Mouse (Mus musculus) mouse trophoblast stem cell (cell line): ENCODE results near the gene Tctex1d4.

ENCODE experiments used
- in situ Hi-C, 2 experiments: fragments of 300-500 bp; cut with MseI, MboI; formaldehyde crosslinking; loops; 2 replicates in 1 of 2; 3 replicates in 1 of 2; pipeline ENCODE4 v1.15.1; 2025

Tctex1d4 gene

DNA sequence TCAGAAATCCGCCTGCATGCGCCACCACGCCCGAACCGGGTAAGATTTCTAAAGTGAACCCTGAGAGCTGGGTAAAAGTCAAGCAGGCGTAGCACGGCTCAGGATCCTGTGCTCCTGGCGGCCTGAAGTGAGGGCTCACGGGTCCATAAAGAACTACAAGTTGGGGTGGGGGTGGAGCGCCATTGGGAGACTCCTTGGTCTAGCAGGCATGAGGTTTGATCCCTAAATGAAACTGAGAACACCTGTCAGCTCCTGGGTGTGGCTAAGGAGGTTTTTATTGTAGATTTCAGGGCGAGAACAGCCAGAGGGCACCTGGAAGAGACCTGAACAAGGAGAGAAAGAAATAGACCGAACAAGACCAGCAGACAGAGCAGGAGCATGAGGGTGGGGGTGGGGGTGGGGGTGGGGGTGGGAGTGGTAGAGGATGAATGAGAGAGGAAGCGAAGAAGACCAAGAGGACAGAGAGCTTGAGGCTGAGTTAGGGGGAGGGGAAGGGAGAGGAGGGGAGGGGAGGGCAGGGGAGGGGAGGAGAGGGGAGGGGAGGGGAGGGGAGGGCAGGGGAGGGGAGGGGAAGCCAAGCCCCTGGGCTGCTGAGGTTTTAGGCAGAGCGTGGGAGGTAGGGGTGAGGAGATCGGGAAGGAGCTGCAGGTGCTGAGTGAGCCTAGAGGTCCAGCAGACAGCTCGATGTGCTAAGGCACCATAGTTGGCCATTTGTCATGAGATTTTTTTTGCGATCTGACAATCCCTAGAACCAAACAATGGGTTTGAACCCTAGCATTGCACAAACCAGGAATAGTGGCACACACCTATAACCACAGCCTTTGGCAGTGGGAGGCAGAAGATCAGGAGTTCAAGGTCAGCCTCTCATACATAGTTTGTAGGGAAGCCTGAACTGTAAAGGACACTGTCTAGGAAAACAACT lies 12.0 kb downstream of the Tctex1d4 start:
- in situ Hi-C loops = loop anchor here in 1 of 2 experiments (5.0 kb wide), 1 partner anchor 36 kb away; no protein-coding TSS in a partner anchor

DNA sequence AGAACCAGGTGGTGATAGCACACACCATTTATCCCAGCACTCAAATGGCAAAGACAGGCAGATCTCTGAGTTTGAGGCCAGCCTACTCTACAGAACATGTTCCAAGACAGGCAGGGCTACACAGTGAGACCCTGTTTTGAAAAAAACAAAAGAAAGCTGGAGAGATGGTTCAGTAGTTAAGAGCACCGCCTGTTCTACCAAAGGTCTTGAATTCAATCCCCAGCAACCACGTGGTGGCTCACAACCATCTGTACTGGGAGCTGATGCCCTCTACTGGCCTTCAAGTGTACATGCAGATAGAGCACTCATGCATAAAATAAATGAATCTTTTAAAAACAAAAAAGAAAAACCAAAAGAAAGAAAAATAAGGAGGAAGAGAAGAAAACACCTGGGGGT lies 12.6 kb downstream of the Tctex1d4 start:
- in situ Hi-C loops = loop anchor here in 1 of 2 experiments (5.0 kb wide), 1 partner anchor 37 kb away; no protein-coding TSS in a partner anchor

DNA sequence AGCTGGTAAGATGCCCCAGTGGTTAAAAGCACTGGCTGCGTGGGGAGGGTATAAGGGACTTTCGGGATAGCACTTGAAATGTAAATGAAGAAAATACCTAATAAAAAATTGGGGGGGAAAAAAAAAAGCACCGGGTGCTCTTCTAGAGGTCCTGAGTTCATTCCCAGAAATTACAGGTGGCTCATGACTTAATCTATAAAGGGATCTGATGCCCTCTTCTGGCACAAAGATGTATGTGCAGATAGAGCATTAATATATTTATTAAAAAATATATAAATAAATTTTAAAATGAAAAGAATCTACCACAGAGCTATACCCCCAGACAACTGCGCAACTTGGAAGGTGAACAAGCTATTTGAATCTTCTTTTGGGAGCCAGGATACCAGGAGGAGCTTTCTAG lies 14.0 kb downstream of the Tctex1d4 start:
- in situ Hi-C loops = loop anchor here in 1 of 2 experiments (5.0 kb wide), 1 partner anchor 38 kb away; no protein-coding TSS in a partner anchor

- in situ Hi-C loops = loop anchor here in 1 of 2 experiments (5.0 kb wide), 1 partner anchor 41 kb away; no protein-coding TSS in a partner anchor
Observed at GRCm38 (mm10) chr4:117143023-117143422, 16.4 kb downstream of the Tctex1d4 start.

GRCm38 (mm10) chr4:117145248-117145647 lies 18.7 kb downstream of the Tctex1d4 start:
- in situ Hi-C loops = no loop called here

DNA sequence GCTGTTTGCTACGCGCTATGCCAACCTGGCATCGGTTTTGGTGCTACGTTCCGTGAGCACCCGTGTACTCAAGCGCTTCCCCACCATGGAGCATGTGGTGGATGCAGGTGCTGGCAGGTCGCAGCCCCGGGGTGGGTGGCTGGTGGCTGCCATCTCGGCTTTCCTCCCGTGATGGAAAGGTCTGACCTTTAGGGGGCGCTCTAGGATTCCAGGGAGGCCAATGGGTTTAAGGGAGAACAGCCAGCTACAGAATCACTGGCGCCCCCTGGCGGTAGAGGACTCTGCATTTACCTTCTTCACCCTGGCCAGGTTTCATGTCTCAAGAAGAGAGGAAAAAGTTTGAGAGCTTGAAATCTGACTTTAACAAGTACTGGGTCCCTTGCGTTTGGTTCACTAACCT lies 19.6 kb downstream of the Tctex1d4 start:
- in situ Hi-C loops = no loop called here

DNA sequence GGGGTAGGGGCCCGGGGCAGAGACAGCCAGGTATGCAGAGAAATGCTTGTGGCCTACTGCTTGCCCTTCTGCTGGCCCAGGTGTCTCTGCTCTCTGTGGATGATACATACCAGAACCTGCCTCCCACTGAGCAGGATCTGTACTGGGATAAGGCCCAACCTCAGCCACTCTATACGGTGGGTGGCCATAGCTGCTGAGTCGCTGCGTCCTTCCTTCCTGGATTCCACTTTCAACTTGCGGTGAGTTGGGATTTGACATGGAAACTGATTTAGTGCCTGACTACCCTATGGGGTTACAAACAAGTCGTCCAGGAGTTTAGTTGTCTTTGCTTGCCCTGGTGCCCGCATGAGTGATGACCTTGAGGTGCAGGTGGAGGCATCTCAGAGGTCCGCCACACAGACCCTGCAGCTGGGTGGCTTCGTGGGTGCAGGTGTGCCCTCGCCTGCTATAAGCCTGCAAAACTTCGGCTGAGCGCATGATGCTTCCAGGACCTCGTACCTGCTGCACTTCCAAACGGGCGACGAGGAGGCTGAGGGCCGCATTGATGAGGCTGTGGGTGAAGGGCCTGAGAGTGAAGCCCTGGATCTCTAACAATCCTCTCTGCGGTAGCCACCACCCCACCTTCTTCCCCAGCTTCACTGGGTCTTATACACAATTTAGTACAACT lies 21.6 kb downstream of the Tctex1d4 start:
- in situ Hi-C loops = no loop called here

DNA sequence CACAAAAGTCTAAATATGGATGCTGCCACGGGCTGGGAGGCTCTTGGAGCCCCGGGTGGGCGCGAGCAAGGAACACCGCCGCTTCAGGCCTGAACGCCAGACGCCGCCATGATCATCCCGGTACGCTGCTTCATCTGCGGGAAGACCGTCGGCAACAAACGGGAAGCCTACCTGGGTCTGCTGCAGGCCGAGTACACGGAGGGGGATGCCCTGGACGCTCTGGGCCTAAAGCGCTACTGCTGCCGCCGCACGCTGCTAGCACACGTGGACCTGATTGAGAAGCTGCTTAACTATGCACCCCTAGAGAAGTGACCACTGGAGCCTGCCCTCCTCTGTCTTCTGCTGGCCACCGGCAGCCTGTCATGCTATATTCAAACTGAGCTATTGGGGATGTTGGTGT lies 22.2 kb downstream of the Tctex1d4 start:
- in situ Hi-C loops = no loop called here

DNA sequence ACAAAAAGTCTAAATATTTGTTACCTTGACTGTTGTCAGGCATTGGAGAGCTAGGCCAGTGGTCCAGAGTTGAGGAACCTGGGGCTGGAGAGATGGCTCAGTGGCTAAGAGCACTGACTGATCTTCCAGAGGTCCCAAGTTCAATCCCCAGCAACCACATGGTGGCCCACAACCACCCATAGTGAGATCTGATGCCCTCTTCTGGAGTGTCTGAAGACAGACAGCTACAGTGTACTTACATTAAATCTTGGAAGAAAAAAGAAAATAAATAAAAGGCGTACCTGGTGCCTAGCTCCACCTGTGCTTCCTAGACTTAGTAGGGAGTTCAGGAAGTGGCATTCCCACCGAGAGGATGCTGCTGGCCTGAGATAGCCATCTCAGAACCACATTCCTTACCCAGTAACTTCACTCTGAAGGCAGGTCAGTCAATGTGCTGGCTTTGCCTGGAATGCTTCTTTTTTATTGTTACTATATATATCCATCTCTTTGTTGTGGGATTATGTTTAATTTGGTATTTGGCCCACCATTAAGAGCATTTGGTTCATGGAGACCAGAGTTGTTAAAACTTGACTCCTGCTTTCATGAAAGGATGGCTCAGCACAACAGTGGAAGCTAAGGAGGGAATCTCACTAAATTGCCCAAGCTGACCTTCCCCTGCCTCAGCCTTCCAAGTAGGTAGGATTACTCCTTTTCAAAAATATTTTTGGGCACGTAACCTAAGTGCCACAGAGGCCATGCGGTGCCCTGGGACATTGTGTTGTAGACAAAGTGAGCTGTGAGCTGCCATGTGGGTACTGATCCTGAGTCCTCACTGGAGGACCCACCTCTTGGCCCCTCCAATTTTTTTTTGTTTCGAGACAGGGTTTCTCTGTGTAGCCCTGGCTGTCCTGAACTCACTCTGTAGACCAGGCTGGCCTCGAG lies 23.0 kb downstream of the Tctex1d4 start:
- in situ Hi-C loops = no loop called here

GRCm38 (mm10) chr4:117150212-117150733 lies 23.7 kb downstream of the Tctex1d4 start:
- in situ Hi-C loops = no loop called here

DNA sequence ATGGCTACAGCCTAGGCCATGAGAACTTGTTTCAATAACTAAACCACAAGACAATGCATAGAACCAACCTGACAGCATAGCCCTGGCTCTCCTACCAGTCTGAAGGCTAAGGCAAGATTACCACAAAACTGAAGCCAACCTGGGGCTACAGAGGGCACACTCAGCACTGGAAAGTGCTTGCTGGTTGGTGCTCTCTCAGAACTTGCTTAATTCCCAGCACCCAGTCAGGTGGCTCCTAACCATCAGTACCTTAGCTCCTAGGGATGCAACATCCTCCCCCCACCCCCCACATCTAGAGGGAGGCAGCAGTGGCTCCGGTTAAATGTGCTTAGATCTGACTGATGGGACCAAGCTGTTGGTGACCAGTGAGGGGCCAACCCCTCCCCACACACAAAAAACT lies 24.8 kb downstream of the Tctex1d4 start:
- in situ Hi-C loops = no loop called here

DNA sequence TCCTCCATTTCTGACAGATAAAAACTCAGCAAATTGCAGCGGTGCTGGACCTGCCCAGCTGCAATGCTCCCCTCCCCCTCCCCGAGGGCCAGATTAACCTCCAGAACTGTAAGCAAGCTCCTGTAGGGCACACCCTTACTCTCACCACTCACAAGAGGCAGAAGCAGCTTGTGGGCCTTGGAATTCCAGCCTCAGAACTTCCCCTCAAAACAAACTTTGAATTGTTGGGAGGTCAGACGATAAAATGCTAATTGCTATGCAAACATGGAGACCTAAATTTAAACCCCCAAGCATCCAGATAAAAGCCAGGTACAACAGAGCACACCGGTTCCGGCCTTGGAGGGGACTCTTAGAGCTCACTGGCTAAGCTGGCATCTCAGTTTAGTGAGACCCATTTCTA lies 26.1 kb downstream of the Tctex1d4 start:
- in situ Hi-C loops = no loop called here

- in situ Hi-C loops = no loop called here
Observed at GRCm38 (mm10) chr4:117155020-117155791, 28.6 kb downstream of the Tctex1d4 start.

DNA sequence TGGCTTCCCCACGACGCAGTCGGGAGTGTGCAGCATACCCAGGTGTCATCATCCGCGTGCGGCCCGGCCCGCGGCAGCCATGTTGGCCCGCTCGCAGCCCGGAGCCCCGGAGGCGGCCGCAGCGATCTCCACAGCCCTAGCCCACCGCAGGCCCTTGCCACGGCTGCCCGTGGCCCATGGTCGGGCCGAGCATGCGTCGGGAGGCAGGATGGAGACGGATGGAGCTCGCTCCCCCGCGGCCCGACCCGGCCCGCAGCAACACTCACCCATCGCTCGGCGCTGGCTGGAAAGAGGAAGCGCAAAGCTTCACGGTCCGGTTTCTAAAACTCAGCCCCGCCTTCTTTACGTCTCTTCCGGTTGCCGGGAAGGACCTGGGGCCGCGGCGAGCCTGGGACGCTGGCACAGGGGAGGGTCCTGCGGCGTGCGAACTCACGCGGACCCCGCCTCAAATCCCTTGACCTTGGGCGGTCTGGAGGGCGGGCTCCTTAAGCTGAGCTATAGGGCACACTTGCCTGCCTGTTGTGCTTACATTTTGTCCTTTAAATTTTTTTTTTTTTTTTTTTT lies 29.3 kb downstream of the Tctex1d4 start, which contains the start of gene Rps8:
Gene Rps8, minus strand, starts transcription at position 452 of the 564 bp plus-strand sequence.
- in situ Hi-C loops = no loop called here

GRCm38 (mm10) chr4:117156372-117156771 lies 29.8 kb downstream of the Tctex1d4 start:
- in situ Hi-C loops = no loop called here

- in situ Hi-C loops = no loop called here
Observed at GRCm38 (mm10) chr4:117159666-117160065, 33.1 kb downstream of the Tctex1d4 start.

- in situ Hi-C loops = no loop called here
Observed at GRCm38 (mm10) chr4:117161183-117161582, 34.6 kb downstream of the Tctex1d4 start.

DNA sequence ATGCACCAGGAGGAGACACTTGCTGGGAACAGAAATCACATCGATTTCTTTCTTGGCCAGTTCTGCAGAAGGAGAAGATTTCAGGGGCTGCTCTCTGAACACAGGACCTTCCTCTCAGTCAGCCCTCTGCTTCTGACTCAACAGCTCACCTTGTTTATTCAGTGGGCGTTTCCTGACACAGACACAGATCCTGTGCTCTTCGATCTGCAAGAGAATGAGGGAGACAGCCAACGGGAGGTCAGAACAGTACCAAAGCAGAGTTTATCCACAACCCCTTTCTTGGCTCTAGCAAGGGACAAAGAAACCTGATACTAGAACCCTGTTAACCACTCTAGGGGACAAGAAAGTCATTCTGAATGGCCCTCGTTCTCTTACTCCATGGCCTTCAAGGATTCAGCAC lies 43.3 kb downstream of the Tctex1d4 start:
- in situ Hi-C loops = no loop called here
